Mouse (Mus musculus) thymus, adult 18-20 months (tissue): ENCODE results near the gene Wars.

ENCODE experiments used
- DNase-seq, 2 experiments: peaks; one replicate each; pipeline ENCODE4 v3.0.0; 2022; ENCODE audit warnings: mixed read lengths in 2 of 2

Gene Wars

DNA sequence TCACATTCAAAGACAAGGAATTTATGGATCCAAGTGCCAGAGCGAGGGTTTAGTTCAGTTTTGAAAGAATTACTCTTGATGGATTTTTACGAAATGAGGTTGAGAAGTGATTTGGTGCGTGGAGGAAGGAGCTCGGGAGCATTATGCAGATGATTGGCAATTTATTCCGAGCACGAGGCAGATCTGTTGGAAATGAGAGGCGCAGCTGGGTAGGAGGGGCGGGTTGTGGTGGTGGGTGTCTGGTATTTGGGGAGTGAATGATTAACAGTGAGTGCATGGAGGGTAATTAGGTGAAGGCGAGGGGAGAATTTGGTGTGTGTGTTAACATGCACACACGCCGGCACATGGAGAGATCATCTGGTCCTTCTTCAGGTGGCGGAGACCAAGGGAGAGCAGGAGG is 12.4 kb upstream of the Wars start:
- DNase-seq, result no peak

DNA sequence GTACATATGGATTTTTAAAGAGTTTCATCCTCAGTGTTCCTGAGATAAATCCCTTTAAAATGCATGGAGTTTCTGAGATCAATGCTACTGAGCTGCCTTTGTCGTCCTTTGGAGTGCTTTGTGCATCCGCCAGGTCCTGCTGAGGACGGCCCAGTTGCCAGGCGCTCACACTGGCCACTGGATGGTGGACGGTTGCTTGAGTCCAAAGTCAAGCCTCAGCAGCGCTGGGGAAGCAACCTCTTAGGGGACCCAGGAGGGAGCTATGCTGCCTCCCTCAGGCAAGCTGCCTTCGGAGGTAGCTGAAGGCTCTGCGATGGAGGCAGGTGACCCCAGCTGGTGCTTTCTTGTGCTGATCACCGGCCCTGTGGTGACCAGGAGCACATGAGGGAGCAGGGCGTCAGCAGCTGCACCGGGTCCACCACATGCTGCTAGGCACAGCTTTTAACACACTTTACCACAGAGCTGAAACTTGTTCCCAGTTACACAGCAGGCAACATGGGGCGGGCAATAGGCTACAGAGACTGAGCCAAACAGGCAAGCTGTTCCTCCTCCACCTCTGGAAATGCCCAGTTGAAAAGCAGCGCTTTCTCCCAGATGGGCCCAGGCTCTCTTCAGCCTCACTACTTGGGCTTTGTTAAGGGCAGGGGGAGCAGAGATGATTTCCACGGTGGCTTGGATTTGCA is 11.8 kb upstream of the Wars start:
- DNase-seq, result no peak

GRCm38 (mm10) chr12:108904276-108904653 is 10.3 kb upstream of the Wars start:
- DNase-seq, result no peak

GRCm38 (mm10) chr12:108903600-108904275 is 9.8 kb upstream of the Wars start:
- DNase-seq, result no peak

DNA sequence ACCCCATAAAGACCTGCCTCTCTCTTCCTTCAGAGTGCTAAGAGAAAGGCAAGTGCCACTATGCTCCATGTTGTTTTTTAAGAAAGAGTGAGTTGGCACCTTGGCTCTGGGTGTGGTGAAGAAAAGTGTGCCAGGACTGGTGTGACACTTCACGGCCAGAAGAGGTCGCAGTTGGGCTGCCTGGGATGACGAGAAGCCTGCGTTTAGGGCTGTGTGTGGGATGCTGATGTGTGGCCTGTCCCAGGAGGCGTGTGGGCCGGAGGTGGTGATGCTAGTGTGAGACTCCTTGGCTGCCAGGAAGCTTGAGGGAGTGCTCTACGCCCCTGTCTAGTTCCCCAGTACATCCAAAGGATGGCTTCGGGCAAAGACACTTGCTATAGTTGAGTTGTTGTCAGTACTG is 9.0 kb upstream of the Wars start:
- DNase-seq, result no peak

DNA sequence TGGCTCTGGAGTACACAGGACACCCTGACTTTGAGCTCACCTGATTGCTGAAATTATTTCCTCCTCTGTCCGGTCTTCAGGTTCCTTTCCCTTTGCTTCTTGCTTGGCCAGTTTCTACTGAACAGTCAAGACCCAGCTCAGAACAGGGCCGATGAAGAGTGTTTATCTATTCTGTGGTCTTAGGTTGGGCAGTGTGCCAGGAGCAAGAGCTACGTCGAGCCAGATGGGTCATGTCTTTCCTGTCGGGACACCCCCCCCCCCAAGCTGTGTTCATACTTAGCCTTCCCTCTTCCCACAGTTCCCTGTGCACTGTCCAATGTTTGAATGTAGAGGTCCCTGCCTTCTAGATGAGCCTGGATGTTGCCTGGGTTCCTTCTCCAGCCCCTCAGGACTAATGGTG is 7.4 kb upstream of the Wars start:
- no peak for DNase-seq

DNA sequence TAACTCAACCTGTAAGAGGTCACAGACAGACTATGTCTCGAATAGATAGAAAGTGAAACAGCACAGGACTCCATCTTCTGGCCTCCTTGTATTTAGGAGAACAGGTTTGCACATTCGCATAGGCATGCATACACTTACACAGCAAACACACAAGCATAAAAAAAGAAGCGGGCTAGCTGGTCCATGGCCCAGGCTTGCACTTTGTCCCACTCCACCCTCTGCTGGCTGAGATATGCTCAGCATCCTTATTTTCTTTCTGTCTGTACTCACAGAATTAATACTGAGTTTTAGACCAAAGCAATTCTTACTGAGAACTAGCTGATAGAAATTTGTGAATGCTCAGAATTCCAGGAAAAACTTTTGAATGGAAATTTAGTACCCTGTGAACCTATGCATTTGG is 2.0 kb upstream of the Wars start:
- DNase-seq, result no peak

DNA sequence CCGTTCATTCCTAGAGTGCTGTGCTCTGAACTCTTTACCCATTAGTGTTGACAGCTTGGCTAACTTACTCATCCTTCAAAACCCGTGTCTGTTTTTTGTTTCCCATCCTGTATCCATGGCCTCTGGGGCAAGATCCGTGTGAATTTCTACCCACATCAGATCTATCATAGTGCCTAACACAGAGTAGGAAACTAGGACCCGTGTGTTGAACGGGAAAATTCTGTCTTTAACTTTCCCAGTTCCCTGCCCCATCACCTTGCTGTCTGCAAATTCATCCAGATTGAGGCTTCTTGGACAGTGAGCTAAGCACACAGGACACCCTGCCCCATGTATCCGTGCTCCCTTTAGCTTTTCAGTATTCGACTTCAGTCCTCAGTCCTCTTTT is 450 bp upstream of the Wars start:
- no peak for DNase-seq

GRCm38 (mm10) chr12:108892989-108893714 is 822 bp downstream of the Wars start, which contains the start of gene Wdr25:
TSS of gene Wdr25 (plus strand) at chr12:108893631.
- DNase-seq, result no peak

- DNase-seq, result no peak
Measured at GRCm38 (mm10) chr12:108888632-108889031, 5.3 kb downstream of the Wars start.

GRCm38 (mm10) chr12:108887077-108887476 is 6.9 kb downstream of the Wars start:
- no peak for DNase-seq

- no peak for DNase-seq
Measured at GRCm38 (mm10) chr12:108885906-108886305, 8.1 kb downstream of the Wars start.

GRCm38 (mm10) chr12:108882776-108883175 is 11.2 kb downstream of the Wars start:
- no peak for DNase-seq

DNA sequence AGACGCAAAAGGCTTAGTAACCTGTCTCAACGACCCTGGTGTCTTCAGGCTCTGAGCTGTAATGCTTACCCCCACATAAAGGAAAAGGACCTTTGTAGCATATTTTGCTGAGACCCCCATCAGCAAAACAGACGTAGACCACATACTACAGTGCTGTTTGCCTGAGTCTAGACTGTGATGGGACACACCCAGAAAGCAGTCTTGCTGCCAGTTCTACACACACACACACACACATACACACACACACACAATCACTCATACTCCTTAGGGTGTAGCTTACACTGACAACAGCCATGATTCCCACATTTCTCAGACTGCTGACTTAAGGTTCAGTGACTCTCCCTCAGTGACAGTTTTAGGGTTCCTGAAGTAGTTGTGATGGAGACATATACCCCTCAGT is 12.8 kb downstream of the Wars start:
- no peak for DNase-seq

GRCm38 (mm10) chr12:108880606-108881005 is 13.4 kb downstream of the Wars start:
- no peak for DNase-seq

DNA sequence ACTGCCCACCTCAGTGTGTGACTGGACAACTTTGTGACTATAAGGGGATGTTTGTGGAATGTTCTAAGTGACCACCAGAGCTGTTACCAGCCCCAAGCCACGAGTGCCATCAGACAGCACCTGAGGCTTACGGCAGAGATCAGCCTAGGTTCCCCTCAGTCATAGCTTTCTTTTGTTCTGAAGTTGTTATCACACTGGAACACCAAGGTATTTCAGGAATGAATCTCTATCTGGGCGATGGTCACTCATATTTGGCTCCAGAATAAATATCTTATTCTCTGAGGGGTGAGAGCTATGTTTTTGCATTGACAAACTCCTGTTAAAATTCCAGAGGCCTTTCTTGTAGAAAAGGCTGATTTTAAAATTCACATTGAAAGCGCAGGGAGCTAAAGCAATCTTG is 14.8 kb downstream of the Wars start:
- DNase-seq, result no peak

DNA sequence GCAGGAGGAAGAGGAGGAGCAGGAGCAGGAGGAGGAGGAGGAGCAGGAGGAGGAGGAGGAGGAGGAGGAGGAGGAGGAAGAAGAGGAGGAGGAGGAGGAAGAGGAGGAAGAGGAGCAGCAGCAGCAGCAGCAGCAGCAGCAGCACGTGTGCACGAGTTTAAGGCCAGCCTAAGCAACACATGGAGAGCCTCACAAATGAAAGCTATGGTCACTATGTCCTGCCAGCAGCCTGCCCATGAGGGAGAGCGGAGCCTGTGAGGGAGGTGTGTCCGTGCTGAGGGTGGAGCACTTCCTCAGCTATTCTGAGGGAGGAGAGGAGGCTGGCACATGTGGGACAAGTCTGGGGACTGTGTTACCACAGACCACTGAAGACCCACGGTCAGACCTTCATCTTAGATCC is 20.9 kb downstream of the Wars start:
- DNase-seq, result no peak

DNA sequence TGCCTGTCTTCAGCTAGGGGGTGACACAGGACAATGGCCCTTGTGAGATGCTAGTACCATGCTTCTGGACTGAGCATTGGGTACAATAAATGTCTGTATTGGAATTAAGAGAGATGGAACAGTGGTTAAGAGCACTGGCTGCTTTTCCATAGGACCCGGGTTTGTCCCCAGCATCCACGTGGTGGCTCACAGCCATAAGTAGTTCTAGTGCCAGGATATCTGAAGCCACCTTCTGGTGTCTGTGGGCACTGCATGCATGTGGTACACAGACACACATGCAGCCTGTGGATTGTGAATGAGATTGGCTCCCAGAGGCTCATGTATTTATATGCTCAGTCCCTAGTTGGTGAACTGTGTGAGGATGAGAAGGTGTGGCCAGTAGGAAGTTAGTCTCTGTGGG is 24.4 kb downstream of the Wars start:
- no peak for DNase-seq

- DNase-seq, result no peak
Measured at GRCm38 (mm10) chr12:108865007-108865494, 28.9 kb downstream of the Wars start.

- DNase-seq, result no peak
Measured at GRCm38 (mm10) chr12:108858486-108858885, 35.5 kb downstream of the Wars start.

- no peak for DNase-seq
Measured at GRCm38 (mm10) chr12:108857589-108858184, 36.3 kb downstream of the Wars start.

DNA sequence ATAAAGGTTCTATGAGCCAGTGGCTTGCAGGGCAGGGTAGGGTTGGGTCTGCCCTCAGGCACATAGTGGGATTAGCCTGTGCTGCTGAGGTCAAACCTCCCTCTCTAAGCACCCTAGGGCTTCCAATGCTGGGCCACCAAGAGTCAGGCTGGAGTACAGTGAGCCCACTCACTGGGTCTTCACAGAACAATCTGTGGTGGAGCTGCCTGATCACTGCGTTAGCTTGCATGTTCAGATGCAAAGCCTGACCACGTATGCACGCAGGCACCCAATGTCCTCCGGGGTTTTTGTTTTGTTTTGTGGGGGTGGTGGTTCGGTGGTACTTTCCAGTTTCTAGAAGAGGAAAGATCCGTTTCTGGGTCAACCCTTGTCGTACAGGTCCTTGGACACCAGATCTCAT is 36.9 kb downstream of the Wars start:
- DNase-seq, result no peak

DNA sequence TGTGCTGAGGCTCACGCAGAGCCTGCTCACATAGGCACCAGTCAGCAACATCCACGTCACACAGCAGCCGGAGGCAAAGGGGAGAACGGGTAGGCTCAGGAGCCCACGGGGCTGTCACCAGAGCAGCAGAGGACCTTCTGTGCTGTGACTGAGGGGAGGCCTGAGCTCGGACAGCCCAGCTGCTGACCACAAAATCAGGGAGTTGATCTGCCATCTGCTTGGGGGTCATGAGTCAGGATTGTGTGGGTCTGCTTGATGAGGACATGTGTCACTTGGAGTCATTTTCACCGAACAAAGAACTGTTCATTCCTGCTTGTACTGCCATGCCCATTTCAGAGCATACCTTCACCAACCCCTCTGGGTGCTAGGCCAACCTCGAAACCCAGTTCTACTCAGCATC is 37.8 kb downstream of the Wars start:
- DNase-seq, result no peak

DNA sequence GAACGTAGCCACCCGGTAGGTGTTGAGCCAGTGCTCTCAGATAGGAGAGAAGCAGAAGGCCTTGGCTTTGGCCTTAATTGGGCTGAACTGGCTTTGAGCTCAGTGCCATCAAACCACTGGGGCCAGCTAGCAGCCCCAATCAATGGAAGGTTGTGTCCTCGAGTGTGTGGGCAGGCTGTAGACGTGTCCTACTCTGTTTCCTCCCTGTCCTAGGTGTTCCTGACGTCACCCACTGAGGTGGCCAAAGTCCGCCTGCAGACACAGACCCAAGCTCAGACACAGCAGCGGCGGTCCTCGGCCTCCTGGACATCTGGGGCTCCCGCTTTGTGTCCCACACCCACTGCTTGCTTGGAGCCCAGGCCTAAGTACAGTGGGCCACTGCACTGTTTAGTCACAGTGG is 38.9 kb downstream of the Wars start:
- no peak for DNase-seq
